Mouse (Mus musculus) liver, embryonic 14.5 days (tissue): ENCODE measurements around the gene Rlim.

ENCODE experiments used
- CTCF ChIP-seq: IDR thresholded peaks from 2 replicates; pipeline ENCODE4 v1.5.1; 2016; ENCODE audit warnings: antibody characterized with exemption, low read depth, control low read depth
- EP300 ChIP-seq: IDR thresholded peaks from 2 replicates; pipeline ENCODE4 v1.6.1; 2016; ENCODE audit warnings: antibody characterized with exemption, low read depth

DNA sequence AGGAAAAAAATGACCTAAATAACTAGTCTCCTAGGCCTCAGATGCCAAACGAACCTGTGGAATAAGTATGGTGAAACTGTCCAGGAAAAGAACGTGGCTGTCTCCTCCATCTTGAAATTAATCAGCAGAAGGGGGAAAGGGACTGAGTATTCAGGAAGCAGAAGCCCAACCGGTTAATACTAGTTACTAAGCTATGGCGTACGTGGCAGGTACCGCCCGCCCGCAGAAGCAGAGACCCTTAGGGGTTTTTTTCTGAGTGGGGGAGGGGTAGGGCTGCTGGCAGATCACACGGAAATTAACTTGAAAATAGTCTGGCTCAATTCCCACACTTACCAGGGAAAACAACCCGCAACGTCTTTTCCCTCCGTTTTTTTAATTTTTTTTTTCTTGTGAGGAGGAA is 1.0 kb downstream of the Rlim start:
- no peak for TF ChIP-seq CTCF
- no peak for TF ChIP-seq EP300
